Mouse (Mus musculus) olfactory bulb, adult 2 months (tissue): ENCODE measurements around the gene Gm10563.

Experiments
- CTCF ChIP-seq: fragments of 200-500 bp; IDR thresholded peaks from 2 replicates; pipeline ENCODE4 v1.5.1; 2012; ENCODE audit warnings: low read depth, mild to moderate bottlenecking, low read length, moderate library complexity; ENCODE audit not compliant: insufficient read depth
- POLR2A ChIP-seq: fragments of 200-500 bp; IDR thresholded peaks from 2 replicates; pipeline ENCODE4 v1.6.1; 2012; ENCODE audit warnings: mild to moderate bottlenecking, low read depth, low read length, moderate library complexity; ENCODE audit not compliant: insufficient read depth

DNA sequence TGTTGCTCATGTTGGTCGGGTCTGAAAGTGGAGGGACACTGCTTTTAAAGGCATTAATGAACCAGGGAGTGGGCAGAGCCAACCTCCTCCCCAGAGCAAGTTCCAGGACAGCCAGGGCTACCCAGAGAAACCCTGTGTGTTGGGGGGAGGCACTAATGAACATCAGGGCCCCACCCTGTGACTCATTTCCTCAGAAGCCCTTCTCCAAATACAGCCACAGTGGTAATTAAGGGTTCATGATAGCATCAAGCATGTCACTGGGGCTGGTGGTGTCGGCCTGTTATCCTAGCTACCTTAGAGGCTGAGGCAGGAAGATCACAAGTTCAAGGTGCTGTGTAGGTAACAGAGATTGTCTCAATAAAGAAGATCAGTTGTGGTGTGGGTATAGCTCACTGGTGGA, 73.8 kb downstream of the Gm10563 start:
- TF ChIP-seq CTCF (no peak), POLR2A (no peak)
